Mouse (Mus musculus) limb, embryonic 13.5 days (tissue): Measurements from ENCODE around the gene Ppil4. TPM values are rescaled to one million over a fixed set of nuclear protein-coding genes. Genes with fewer than 3 reads are reported as not detected.

Experiments
- ATAC-seq: fragments of 200-750 bp; cut with Nextera tagmentation; 2 replicates; pipeline ENCODE4 v1.8.0; 2017; ENCODE audit warnings: low read depth, moderate number of reproducible peaks, moderate TSS enrichment; ENCODE audit not compliant: low FRiP score
- H3K27ac ChIP-seq: fragments of 300-500 bp; sonication (generic); 2 replicates; pipeline ENCODE4 v1.5.1; 2015; ENCODE audit warnings: inconsistent platforms, mild to moderate bottlenecking, moderate library complexity
- H3K27me3 ChIP-seq: fragments of 300-500 bp; sonication (generic); 2 replicates; pipeline ENCODE4 v1.6.1; 2015; ENCODE audit warnings: mild to moderate bottlenecking, inconsistent platforms
- H3K36me3 ChIP-seq: fragments of 300-500 bp; sonication (generic); 2 replicates; pipeline ENCODE4 v1.6.1; 2015; ENCODE audit warnings: inconsistent platforms, mild to moderate bottlenecking, moderate library complexity
- H3K4me1 ChIP-seq: fragments of 300-500 bp; sonication (generic); 2 replicates; pipeline ENCODE4 v1.6.1; 2015; ENCODE audit warnings: inconsistent platforms
- H3K4me2 ChIP-seq: fragments of 300-500 bp; sonication (generic); replicated peaks from 2 replicates; pipeline ENCODE4 v1.6.1; 2015; ENCODE audit warnings: inconsistent platforms, mild to moderate bottlenecking, moderate library complexity
- H3K4me3 ChIP-seq: fragments of 300-500 bp; sonication (generic); 2 replicates; pipeline ENCODE4 v1.5.1; 2015; ENCODE audit warnings: moderate library complexity, mild to moderate bottlenecking, inconsistent platforms
- H3K9ac ChIP-seq: fragments of 300-500 bp; sonication (generic); 2 replicates; pipeline ENCODE4 v1.6.1; 2015; ENCODE audit warnings: mild to moderate bottlenecking, inconsistent platforms
- H3K9me3 ChIP-seq: fragments of 300-500 bp; sonication (generic); 2 replicates; pipeline ENCODE4 v1.6.1; 2016; ENCODE audit warnings: inconsistent platforms
- WGBS: fragments of 180-500 bp; shearing (Covaris S2); methylation state at CpG from one replicate; pipeline ENCODE4 v1.1.7; 2015; 5-methylcytosine and 5-hydroxymethylcytosine counted together
- polyA plus RNA-seq: library from polyadenylated mRNA; unstranded; fragments of >200 nt; fragmentation: Nextera tagmentation; extraction: Ambion mirVana; gene quantifications from 2 replicates; pipeline ENCODE4 v1.2.1, GENCODE M21; 2015

Ppil4 gene
- polyA plus RNA-seq, 1 experiment from 2014 or later: 42.7 TPM

DNA sequence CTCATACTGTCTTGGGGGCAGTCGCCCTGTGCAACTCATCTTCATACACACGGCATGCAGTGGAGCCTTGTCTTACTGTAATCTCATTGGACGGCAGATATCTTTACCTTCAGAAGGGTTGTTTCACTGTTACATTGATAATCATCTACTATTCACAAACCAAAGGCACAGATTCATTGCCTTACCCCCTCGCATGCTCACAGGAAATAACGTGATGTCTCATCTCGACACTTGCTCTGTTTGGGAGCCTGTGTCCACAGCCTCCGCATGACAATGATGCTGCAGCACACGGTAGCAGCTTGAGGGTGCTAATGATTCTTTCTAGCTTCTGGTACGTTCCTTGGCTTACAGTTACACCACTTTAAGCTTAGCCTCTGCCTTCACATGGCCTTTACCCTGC, 33.4 kb downstream of the Ppil4 start:
- H3K36me3 ChIP-seq: peaks cover 38% of the 10 kb centered on the region
- H3K9me3 ChIP-seq: no peaks in the 10 kb centered on the region
- 96% methylated on average over 9 of the region's 9 CpGs for WGBS
- H3K9ac ChIP-seq: no peak overlapping the region
- no peak overlapping the region for H3K27ac ChIP-seq
- H3K4me2 ChIP-seq: no peak overlapping the region
- no peak for ATAC-seq
- H3K4me3 ChIP-seq: no peak overlapping the region
- no peaks in the 10 kb centered on the region for H3K4me1 ChIP-seq
- H3K27me3 ChIP-seq: no peaks in the 10 kb centered on the region

DNA sequence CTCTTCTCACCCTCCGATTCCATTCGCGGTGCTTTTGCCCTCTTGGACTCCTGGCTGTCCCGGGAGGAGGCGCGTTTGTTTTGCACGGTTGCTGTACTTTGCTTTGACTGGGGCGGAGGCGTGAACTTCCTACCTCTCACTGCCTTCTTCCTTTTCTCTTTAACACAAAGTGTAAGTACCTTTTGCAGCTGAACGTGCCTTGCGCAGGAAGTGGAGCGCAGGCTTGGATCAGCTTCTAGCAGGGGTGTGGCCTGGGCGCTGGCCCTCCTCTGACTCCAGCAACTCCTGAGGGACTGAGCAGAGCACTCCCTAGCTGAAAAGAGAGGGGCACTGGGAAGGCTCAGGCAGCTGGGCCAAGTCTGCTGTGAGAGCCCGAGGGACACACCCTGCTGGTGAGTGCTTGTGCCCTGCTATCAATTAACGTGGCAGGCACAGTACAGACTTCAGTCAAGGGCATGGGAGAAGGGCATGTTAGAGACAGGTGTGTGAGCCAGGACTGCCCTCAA, 39.5 kb downstream of the Ppil4 start, which contains the start of gene Zc3h12d:
TSS of gene Zc3h12d (plus strand) at position 300 of the 506 bp plus-strand sequence.
- peak; percentile 52 for ATAC-seq
- Histone ChIP-seq H3K4me2 (peak within 1 kb of the TSS; percentile 63), H3K9ac (peak within 1 kb of the TSS; percentile 39), H3K36me3 (no peaks in the 10 kb centered on the region), H3K27ac (no peak within 1 kb of the TSS), H3K27me3 (0 out of 2 replicates have a peak, but pooled peaks cover 3% of the 10 kb centered on the region), H3K9me3 (no peaks in the 10 kb centered on the region), H3K4me1 (peaks cover 9% of the 10 kb centered on the region), H3K4me3 (peak within 1 kb of the TSS; percentile 33)
- 5% methylated on average over 15 of the region's 15 CpGs for WGBS

DNA sequence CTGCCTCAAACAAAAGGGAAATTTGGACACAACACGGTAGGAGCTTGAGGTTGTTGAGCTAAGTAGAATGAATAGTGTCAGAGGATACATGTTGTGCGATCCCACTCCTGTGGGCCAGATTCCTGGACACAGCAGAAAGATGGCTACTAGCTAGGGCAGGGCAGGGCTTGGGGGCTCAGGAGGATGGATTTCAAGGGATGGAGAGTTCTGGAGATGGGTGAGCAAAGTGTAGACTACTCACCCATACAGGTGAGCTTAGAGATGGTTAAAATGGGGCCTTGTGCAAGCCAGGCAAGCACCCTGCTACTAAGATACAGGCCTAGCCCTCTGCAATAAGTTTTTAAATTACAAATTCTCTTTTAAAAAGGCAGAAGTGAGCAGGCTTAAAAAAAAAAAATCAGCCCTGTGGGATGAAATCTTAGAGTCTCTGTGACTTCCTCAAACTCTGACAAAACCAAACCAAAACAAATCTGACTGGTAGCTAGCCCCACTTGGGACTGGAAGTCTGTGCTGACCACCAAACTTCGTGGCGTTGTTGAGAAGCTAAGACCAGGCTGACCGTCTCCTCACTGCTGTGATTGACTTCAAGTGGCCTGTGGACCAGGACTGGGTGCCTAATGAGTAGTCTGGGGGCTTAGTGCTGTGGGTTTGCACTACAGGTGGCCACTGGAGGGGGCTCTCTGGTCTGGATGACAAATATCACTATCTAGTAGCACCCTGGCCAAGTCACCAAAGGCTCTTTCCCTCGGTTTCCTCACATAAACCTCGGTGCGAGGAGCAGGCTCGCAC, 40.9 kb downstream of the Ppil4 start:
- ATAC-seq: no peak
- 81% methylated on average over 9 of the region's 9 CpGs for WGBS
- Histone ChIP-seq H3K4me3 (no peak overlapping the region), H3K4me2 (no peak overlapping the region), H3K4me1 (peaks cover 12% of the 10 kb centered on the region), H3K27me3 (0 out of 2 replicates have a peak, but pooled peaks cover 3% of the 10 kb centered on the region), H3K36me3 (no peaks in the 10 kb centered on the region), H3K9me3 (no peaks in the 10 kb centered on the region), H3K9ac (no peak overlapping the region), H3K27ac (no peak overlapping the region)

DNA sequence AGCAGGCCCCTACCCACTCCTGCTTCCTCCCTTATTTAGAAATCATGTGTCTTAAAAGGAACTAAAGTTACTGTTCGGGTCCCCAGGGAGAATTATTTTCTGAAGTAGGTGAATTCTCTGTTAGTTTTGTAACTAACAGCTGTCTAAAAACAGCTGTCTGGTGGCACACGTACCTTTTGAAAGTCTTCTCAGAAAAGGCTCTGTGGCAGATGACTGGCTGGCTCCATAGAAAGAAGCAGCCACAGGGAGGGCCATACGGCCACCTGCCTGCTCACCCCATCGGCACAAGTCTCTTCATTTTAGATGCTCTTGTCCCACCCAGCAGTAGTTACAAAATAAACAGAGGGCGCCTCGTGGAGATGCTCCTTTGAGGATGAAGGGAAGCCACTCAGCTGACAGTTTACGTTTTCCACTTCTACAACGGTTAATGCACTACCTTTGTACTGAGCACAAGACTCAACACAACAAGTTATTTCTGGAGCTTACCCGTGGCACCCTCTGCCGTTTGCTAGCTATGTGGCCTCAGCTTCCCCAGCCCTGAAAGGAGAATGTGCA, 42.1 kb downstream of the Ppil4 start:
- H3K9ac ChIP-seq: no peak overlapping the region
- WGBS: 69% methylated on average over 10 of the region's 10 CpGs
- no peaks in the 10 kb centered on the region for H3K36me3 ChIP-seq
- ATAC-seq: no peak
- no peak overlapping the region for H3K4me2 ChIP-seq
- H3K27ac ChIP-seq: no peak overlapping the region
- H3K9me3 ChIP-seq: no peaks in the 10 kb centered on the region
- H3K4me3 ChIP-seq: no peak overlapping the region
- H3K27me3 ChIP-seq: 0 out of 2 replicates have a peak, but pooled peaks cover 3% of the 10 kb centered on the region
- H3K4me1 ChIP-seq: peaks cover 16% of the 10 kb centered on the region

DNA sequence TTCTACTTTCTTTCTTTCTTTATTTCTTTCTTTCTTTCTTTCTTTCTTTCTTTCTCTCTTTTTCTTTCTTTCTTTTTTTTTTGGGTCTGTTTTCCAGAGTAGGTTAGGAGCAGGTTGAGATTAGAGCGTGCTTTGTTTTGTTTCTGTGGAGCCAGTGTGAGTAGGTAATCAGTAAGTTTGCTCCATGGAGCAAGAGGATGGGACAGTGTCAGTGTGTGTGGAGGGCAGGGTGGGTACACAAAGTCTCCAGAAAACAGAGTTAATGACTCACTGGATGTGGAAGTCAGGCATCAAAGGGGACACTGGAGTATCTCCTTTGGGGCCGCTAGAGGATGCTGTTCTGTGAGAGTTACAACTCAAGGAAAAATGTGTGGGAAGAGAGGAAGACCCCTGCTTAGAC, 44.2 kb downstream of the Ppil4 start:
- Histone ChIP-seq H3K9ac (no peak overlapping the region), H3K9me3 (no peaks in the 10 kb centered on the region), H3K27me3 (0 out of 2 replicates have a peak, but pooled peaks cover 3% of the 10 kb centered on the region), H3K27ac (no peak overlapping the region), H3K4me1 (peaks cover 20% of the 10 kb centered on the region), H3K36me3 (no peaks in the 10 kb centered on the region), H3K4me3 (no peak overlapping the region), H3K4me2 (no peak overlapping the region)
- 63% methylated on average over 2 of the region's 2 CpGs for WGBS
- no peak for ATAC-seq

DNA sequence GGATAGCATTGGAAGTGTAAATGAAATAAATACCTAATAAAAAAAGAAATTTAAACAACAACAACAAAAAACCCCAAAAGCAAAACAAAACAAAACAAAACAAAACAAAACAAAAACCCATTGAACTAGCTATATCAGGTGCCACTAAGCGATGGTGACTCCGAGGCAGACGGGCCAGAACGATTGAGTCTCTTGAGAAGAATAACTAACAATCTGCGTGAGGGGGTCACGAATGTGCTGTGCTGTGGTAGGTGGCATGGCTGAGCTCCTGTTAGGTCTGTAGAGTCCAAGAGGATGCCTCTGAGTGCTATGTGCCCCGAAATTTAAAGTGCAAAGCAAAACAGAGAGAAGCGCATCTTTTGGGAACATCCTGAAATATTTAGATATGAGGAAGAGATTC, 44.8 kb downstream of the Ppil4 start:
- Histone ChIP-seq H3K4me2 (no peak overlapping the region), H3K36me3 (no peaks in the 10 kb centered on the region), H3K27ac (no peak overlapping the region), H3K27me3 (0 out of 2 replicates have a peak, but pooled peaks cover 3% of the 10 kb centered on the region), H3K9ac (no peak overlapping the region), H3K9me3 (no peaks in the 10 kb centered on the region), H3K4me1 (peaks cover 17% of the 10 kb centered on the region), H3K4me3 (no peak overlapping the region)
- ATAC-seq: no peak
- WGBS: 92% methylated on average over 8 of the region's 8 CpGs

DNA sequence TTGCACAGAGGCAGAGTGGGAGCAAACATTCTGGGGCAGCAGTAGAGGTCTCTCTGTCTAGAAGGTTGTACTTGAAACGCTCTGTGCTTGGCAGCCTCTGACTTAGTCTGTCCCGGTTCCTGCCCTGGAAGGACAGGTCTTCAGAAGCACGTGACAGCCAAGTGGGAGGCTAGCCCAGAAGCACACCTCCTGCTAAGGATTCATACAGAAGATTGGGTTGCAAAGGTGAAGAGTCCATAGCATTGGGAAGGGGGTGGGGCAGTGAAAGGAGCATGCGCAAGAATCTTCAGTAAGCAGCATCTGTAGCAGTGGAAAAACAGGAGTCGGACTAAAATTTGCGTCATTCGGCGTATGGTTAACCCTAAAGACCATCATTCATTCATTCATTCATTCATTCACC, 45.3 kb downstream of the Ppil4 start:
- Histone ChIP-seq H3K4me2 (no peak overlapping the region), H3K27me3 (0 out of 2 replicates have a peak, but pooled peaks cover 8% of the 10 kb centered on the region), H3K4me3 (no peak overlapping the region), H3K9ac (no peak overlapping the region), H3K27ac (no peak overlapping the region), H3K36me3 (no peaks in the 10 kb centered on the region), H3K4me1 (peaks cover 16% of the 10 kb centered on the region), H3K9me3 (no peaks in the 10 kb centered on the region)
- ATAC-seq: no peak
- WGBS: 89% methylated on average over 8 of the region's 8 CpGs

DNA sequence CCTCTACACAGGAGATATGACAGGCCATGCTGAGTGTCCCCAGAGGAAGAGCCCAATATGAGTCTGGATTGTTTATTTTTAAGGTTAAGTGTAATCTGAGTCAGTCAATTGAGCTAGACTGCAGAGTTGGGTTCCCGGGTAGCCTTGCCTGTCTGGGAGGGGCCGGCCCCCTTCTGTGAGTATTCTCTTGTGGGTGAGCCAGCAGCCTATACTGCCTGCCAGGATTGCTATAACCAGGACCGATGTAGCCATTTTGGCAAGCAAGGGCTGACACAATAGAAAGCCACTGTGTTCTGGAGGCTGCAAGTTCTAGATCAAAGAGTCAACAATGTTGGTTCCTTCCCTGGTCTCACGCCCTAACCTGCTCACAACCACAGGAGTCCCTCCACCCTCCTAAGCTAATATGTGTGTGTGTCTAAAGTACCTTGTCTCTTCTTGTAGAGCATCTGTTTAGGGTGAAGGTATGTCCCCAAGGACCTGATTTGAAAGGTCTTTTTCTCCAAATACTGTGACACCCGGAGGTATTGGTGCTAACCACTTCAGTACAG, 46.3 kb downstream of the Ppil4 start:
- WGBS: 81% methylated on average over 5 of the region's 5 CpGs
- Histone ChIP-seq H3K9me3 (no peaks in the 10 kb centered on the region), H3K4me1 (peaks cover 16% of the 10 kb centered on the region), H3K4me2 (no peak overlapping the region), H3K27ac (no peak overlapping the region), H3K9ac (no peak overlapping the region), H3K4me3 (no peak overlapping the region), H3K36me3 (no peaks in the 10 kb centered on the region), H3K27me3 (0 out of 2 replicates have a peak, but pooled peaks cover 9% of the 10 kb centered on the region)
- ATAC-seq: no peak

DNA sequence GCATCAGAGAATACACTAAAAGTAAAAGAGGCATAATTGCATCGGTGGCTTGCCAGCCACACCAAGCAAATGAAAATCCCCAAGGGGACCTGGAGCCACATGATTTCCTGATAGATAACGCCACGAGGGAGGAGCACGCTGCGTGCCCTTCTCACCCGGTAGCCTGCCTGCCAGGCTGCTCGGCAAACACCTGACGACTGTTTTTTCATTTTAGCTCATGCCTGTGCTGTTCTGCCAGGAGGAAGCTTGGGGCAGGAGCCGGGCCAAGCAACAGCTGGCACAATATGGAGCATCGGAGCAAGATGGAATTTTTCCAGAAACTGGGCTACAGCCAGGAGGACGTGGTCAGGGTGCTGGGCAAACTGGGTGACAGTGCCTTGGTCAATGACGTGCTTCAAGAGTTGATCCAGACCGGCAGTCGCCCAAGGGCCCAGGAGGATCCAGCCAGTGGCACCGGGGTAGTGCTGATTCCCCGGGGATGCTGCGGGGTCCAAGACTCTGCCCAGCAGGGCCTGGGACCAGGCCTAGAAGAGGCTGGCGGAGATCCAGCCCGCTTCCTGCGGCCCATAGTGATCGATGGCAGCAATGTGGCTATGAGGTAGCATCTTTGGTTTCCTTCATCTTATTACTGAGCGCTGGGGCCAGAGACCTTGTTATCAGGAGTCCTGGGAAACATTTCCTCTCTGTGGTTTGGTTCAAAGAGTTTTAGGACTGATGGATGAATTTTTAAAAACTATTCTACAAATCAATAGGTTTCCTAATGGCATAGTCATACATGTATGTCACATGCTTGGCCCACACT, 47.1 kb downstream of the Ppil4 start:
- Histone ChIP-seq H3K4me1 (peaks cover 16% of the 10 kb centered on the region), H3K4me2 (no peak overlapping the region), H3K36me3 (no peaks in the 10 kb centered on the region), H3K9ac (no peak overlapping the region), H3K27ac (no peak overlapping the region), H3K27me3 (0 out of 2 replicates have a peak, but pooled peaks cover 11% of the 10 kb centered on the region), H3K9me3 (no peaks in the 10 kb centered on the region), H3K4me3 (no peak overlapping the region)
- no peak for ATAC-seq
- WGBS: 89% methylated on average over 22 of the region's 22 CpGs

DNA sequence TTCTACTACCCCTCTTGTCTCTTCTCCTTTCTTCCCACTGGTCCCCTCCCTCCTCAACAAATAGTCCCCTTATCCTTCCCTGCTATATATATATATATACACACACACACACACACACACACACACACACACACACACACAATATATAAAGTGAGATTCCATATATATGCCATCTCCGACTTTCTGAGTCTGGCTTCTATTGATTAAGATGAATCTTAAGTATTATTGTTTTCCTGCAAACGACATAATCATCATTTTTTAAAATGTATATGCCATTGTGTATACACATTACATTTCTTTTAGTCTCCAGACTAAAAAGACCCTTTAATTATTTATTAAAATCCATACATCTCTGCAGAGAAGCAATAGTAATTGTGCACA, 47.7 kb downstream of the Ppil4 start:
- H3K27ac ChIP-seq: no peak overlapping the region
- WGBS: 82% methylated on average over 2 of the region's 2 CpGs

DNA sequence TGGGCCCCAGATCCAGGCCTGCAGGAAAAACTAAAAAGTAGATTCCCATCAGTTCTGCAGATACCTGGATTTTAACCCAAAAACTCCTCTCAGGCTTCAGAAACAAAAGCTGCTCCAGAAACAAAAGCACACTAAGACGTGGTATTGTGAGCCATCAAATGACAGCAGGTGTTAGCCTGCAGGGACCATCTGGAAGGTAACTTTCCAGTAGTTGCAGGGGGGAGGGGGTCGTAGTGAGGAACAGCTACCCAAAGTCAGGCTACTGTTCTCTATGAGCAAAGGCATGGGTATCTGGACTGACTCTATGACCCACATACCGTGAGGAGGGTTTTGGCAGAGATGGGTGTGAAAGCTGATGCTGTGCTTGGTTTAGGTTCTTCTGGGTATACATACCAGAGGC, 48.1 kb downstream of the Ppil4 start:
- WGBS: 49% methylated on average over 3 of the region's 3 CpGs
- H3K4me3 ChIP-seq: no peak overlapping the region
- peaks cover 16% of the 10 kb centered on the region for H3K4me1 ChIP-seq
- no peak for ATAC-seq
- 0 out of 2 replicates have a peak, but pooled peaks cover 8% of the 10 kb centered on the region for H3K27me3 ChIP-seq
- no peaks in the 10 kb centered on the region for H3K36me3 ChIP-seq
- H3K27ac ChIP-seq: no peak overlapping the region
- H3K4me2 ChIP-seq: no peak overlapping the region
- no peaks in the 10 kb centered on the region for H3K9me3 ChIP-seq
- H3K9ac ChIP-seq: no peak overlapping the region

More for the DNA sequence above, 47.7 kb downstream of the Ppil4 start:
- H3K27me3 ChIP-seq: 0 out of 2 replicates have a peak, but pooled peaks cover 8% of the 10 kb centered on the region
- H3K9me3 ChIP-seq: no peaks in the 10 kb centered on the region
- no peak overlapping the region for H3K9ac ChIP-seq
- peaks cover 16% of the 10 kb centered on the region for H3K4me1 ChIP-seq
- H3K36me3 ChIP-seq: no peaks in the 10 kb centered on the region
- no peak for ATAC-seq
- no peak overlapping the region for H3K4me2 ChIP-seq
- no peak overlapping the region for H3K4me3 ChIP-seq
